Mouse (Mus musculus): ENCODE results near the gene Cyb5r3. TPM values are rescaled to one million over a fixed set of nuclear protein-coding genes. Genes with fewer than 3 reads are reported as not detected.

The Cyb5r3 gene
- total RNA-seq, 2 experiments from 2014 or later: 201 to 210 TPM

DNA sequence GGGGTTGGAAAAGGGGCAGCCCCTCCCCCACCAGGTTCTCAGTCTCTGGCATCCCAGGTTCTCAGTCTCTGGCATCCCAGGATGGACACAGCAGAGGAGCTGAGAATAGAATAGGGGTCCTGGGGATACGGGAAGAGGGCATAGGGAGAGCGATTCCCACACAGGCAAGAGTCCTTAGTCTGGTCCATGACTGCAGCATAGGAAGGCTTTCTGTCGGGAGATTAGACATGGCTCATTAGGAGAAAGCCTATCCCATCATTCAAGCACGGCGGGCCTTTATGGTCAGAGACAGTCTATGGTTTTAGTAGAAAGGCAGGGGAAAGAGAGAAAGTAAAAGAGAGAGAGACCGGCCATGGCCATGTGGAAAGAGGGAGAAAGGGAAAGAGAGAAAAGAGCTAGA is 64.6 kb downstream of the Cyb5r3 start:
- DNase-seq (ENCODE audit: low spot score in 2 of 2): no peak

DNA sequence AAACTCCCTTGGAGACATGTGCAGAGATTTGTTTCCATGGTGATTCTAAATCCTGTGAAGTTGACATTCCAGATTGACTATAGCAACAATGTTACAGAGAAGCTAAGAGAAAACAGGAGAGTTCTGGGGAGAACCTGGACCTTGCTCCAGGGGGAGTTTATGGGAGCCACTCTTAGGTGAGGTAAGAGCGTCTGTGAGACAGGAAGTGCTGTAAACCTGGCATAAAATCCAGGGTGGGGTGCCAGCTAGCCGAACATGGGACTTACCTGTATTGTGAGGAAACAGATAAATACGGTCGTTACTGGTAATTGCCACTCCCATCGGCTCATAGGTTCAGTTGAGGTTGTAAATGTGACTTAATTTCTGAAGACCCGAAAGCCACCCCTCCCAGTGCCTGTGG is 66.0 kb downstream of the Cyb5r3 start:
- no peak for DNase-seq (ENCODE audit: low spot score in 2 of 2)

Other genes starting within 250 kb of the Cyb5r3 start
- 10 to 100 TPM; 85.4 to 98.1 TPM for gene Tcf20, start 184.7 kb downstream of the Cyb5r3 start, total RNA-seq (2021)
- 1 to 10 TPM; 3.2 to 4.7 TPM for gene Nfam1, start 139.3 kb downstream of the Cyb5r3 start, total RNA-seq (2021)
- gene Serhl, start 83.1 kb downstream of the Cyb5r3 start, total RNA-seq (2021): 10 to 100 TPM; 71.4 to 76.7 TPM
- 100 to 1,000 TPM; 105 to 108 TPM for gene Rrp7a, start 49.8 kb downstream of the Cyb5r3 start, total RNA-seq (2021)
- 100 to 1,000 TPM; 148 to 152 TPM for gene Poldip3, start 23.2 kb downstream of the Cyb5r3 start, total RNA-seq (2021)
- gene A4galt, start 79.2 kb upstream of the Cyb5r3 start, total RNA-seq (2021): 10 to 100 TPM; 11.6 to 14.6 TPM
- 10 to 100 TPM; 36.0 to 36.7 TPM for gene Arfgap3, start 177.7 kb upstream of the Cyb5r3 start, total RNA-seq (2021)

All from adrenal gland, postnatal 4 days (tissue).